Mouse (Mus musculus) kidney, adult 9 months (tissue): ENCODE results near the gene Mthfd1.

Experiments
- DNase-seq: peaks from one replicate; pipeline ENCODE4 v3.0.0; 2022

Gene Mthfd1

GRCm38 (mm10) chr12:76361405-76362302 is 106.6 kb downstream of the Mthfd1 start:
- no peak for DNase-seq

GRCm38 (mm10) chr12:76362303-76362676 is 107.2 kb downstream of the Mthfd1 start:
- DNase-seq = no peak

- no peak for DNase-seq
These were observed 111.2 kb downstream of the Mthfd1 start for GRCm38 (mm10) chr12:76366276-76366675.

GRCm38 (mm10) chr12:76367096-76367995 is 112.2 kb downstream of the Mthfd1 start:
- DNase-seq = peak; percentile 44

- peak; percentile 22 for DNase-seq
These were observed 113.2 kb downstream of the Mthfd1 start for GRCm38 (mm10) chr12:76368201-76368789.

GRCm38 (mm10) chr12:76368790-76369205 is 113.7 kb downstream of the Mthfd1 start:
- DNase-seq = no peak
